Mouse (Mus musculus): ENCODE results near the gene Grb10.

DNA sequence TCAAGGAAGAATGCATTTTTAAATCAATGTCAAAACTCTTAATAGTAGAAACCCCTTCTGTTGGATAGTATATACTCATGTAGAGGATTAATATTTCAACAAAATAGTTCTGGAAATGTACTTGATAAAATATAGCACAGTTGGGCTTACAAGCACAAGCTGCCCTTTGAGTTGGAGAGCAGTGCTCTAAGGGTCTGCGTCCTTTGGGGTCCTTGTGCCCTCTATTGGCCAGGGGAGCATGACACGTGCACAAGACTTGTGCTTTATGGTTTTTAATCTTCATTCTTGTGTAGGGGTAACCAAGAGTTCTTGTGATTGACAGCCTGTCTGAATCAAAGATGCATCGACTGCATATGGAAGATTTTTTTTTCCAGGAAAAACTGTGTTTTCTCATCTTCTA lies 5.8 kb upstream of the Grb10 start:
- TF ChIP-seq CTCF (IDR thresholded peaks at IDR 0.05; ENCODE audit: borderline replicate concordance, control insufficient read depth, extremely low read depth, insufficient read depth, low read length, poor library complexity) (no peak), POLR2A (IDR thresholded peaks at IDR 0.05; ENCODE audit: control insufficient read depth, extremely low read depth, insufficient read depth, low read length, poor library complexity) (no peak)

Measured in thymus, adult 2 months (tissue).